Mouse (Mus musculus) bone marrow, adult 2 months (tissue): ENCODE data around the gene Pnck.

Source experiments
- CTCF ChIP-seq: fragments of 200-500 bp; IDR thresholded peaks from 2 replicates; pipeline ENCODE4 v1.5.1; 2011; ENCODE audit warnings: low read length, control low read depth; ENCODE audit not compliant: control insufficient read depth, insufficient read depth
- POLR2A ChIP-seq: fragments of 200-500 bp; IDR thresholded peaks from 2 replicates; pipeline ENCODE4 v1.6.1; 2011; ENCODE audit warnings: low read depth, mild to moderate bottlenecking, control low read depth, low read length, borderline replicate concordance; ENCODE audit not compliant: control insufficient read depth

GRCm38 (mm10) chrX:73700472-73700871, 40.6 kb upstream of the Pnck start:
- TF ChIP-seq CTCF (no peak), POLR2A (no peak)
